Mouse (Mus musculus): ENCODE measurements around the gene Rad9b. TPM values are rescaled to one million over a fixed set of nuclear protein-coding genes. Genes with fewer than 3 reads are reported as not detected.

Rad9b gene
- 2.7 and 3.0 TPM in 2 replicates for polyA plus RNA-seq (2012; rRNA removed)

GRCm38 (mm10) chr5:122353807-122354491 lies at the start of gene Rad9b, which contains the start of gene Vps29:
Gene Rad9b, minus strand, starts transcription at chr5:122354233.
Gene Vps29, plus strand, starts transcription at chr5:122354369.

DNA sequence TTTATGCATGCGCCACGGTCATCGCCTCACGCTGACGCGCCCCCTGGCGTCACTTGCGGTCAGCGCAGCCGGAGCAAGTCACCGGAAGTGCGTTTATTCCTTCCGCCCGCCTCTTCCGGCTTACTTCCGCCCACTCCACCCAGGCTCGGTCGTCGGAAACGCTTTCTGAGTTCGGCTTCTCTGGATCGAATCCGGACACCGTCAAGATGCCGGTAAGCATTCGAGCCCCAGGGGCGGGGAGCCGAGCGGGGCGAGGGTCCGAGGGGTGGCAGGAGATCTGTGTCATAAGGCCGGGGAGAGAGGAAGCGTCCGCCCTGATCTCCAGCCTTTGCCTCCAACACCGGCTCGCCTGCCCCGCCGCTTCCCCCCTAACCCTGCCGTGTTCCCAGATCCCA lies 37.8 kb upstream of the Rad9b start, which contains the start of gene Arpc3:
Arpc3 (plus strand) TSS at position 93 of the 395 bp plus-strand sequence.

DNA sequence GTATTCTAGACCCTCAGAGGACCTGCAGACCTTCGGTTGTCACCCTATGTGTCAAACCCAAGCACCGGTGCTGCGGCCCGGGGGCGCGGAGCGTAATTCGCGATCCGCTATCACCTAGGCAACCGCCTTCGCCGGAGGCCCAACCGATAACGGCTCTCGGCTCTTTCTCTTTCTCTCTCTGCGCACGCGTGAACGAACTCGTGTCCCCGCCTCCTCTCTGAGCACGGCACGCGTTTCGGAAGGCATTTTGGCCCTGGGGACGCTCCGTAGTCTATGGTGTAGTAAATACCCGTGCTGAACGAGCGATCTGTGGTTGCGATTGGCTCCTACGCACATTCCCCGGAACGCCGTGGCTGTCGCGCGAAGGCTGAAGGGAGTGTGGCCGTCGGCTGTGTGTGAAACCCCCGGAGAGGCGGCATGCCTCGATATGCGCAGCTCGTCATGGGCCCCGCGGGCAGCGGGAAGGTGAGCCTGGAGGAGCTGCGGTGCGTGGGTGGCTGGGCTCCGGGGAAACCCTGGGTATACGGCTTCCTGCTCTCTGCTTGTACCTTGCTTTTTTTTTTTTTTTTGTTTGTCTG lies 18.2 kb upstream of the Rad9b start, which contains the start of gene Fam216a:
Fam216a (minus strand) TSS at position 173 of the 578 bp plus-strand sequence.

DNA sequence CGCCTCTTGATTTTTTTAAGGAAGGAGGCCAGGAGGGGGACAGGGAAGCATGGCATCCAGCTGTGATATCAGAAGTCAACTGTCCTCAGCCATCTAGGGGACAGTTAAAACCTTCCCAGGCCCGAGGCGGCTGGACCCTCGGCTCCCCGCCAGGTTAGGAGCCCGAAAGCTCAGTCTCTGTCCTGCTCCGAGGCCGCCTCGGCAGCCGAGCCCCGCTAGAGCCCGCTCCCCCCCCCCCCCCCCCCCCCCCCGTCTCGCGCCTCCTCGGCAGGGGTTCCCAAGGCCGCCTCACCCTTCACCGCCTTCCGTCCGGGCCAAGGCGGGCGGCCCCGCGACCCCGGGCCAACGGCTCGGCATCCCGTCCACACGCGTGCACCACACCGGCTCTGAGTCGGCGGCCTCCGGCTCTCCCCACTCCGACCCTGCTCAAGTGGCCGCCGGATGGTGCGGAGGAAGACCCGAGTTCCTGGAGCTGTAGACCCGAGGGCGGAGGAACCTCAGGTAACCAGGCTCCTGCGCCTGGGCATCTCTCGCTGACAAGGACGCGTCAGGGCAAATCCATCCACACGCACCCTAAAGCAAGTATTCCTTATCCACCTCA lies 17.7 kb upstream of the Rad9b start, which contains the start of gene Gpn3:
Gpn3 (plus strand) TSS at position 286 of the 601 bp plus-strand sequence.

GRCm38 (mm10) chr5:122284183-122285028 lies 69.6 kb downstream of the Rad9b start, which contains the start of gene Pptc7:
Gene Pptc7, plus strand, starts transcription at chr5:122284365.

Other genes starting within 250 kb of the Rad9b start
- 0.07 and 0.19 TPM in 2 replicates for gene Ccdc63, start 213.4 kb downstream of the Rad9b start, polyA plus RNA-seq (2012; rRNA removed)
- 92.4 and 99.2 TPM in 2 replicates for gene Ppp1cc, start 196.0 kb downstream of the Rad9b start, polyA plus RNA-seq (2012; rRNA removed)
- 5.8 and 6.8 TPM in 2 replicates for gene Hvcn1, start 147.4 kb downstream of the Rad9b start, polyA plus RNA-seq (2012; rRNA removed)
- 2.6 and 3.0 TPM in 2 replicates for gene Tctn1, start 89.8 kb downstream of the Rad9b start, polyA plus RNA-seq (2012; rRNA removed)
- 7.6 and 10.1 TPM in 2 replicates for gene Pptc7, start 69.9 kb downstream of the Rad9b start, polyA plus RNA-seq (2012; rRNA removed)
- 47.9 and 55.7 TPM in 2 replicates for gene Vps29, start 136 bp upstream of the Rad9b start, polyA plus RNA-seq (2012; rRNA removed)
- 24.4 and 29.1 TPM in 2 replicates for gene Gpn3, start 17.6 kb upstream of the Rad9b start, polyA plus RNA-seq (2012; rRNA removed)
- gene Fam216a, start 18.1 kb upstream of the Rad9b start, polyA plus RNA-seq (2012; rRNA removed) = 13.8 and 14.0 TPM in 2 replicates
- 159 and 165 TPM in 2 replicates for gene Arpc3, start 37.6 kb upstream of the Rad9b start, polyA plus RNA-seq (2012; rRNA removed)
- gene Anapc7, start 67.5 kb upstream of the Rad9b start, polyA plus RNA-seq (2012; rRNA removed) = 10.0 and 11.7 TPM in 2 replicates
- gene Atp2a2, start 148.0 kb upstream of the Rad9b start, polyA plus RNA-seq (2012; rRNA removed) = 23.9 and 25.7 TPM in 2 replicates

Measured in liver, embryonic 18 days (tissue).